Mouse (Mus musculus) left cerebral cortex, adult 2 months (tissue): ENCODE results near the gene Heatr6. TPM values are rescaled to one million over a fixed set of nuclear protein-coding genes. Genes with fewer than 3 reads are reported as not detected.

Experiments used
- DNase-seq, 2 experiments: peaks; one replicate each; pipeline ENCODE4 v3.0.0; 2021 to 2022; ENCODE audit warnings: low spot score in 2 of 2, mixed read lengths in 1 of 2; ENCODE audit errors: extremely low spot score in 1 of 2
- H3K27ac ChIP-seq: fragments of 200-600 bp; 2 replicates; pipeline ENCODE4 v1.8.1; 2022
- H3K4me3 ChIP-seq: fragments of 200-600 bp; 2 replicates; pipeline ENCODE4 v1.8.1; 2022
- CTCF ChIP-seq: fragments of 200-600 bp; IDR thresholded peaks from 2 replicates; pipeline ENCODE4 v1.8.1; 2022; ENCODE audit warnings: antibody characterized with exemption, mild to moderate bottlenecking, moderate library complexity
- intact Hi-C: fragments of 180-260 bp; cut with DNase I; formaldehyde crosslinking; loops from one replicate; pipeline ENCODE4 v1.15.1; 2025
- total RNA-seq, 2 experiments: library from RNA; stranded (reverse); gene quantifications; 2 replicates each; pipeline ENCODE4 v1.2.3; 2021

Heatr6 gene
- total RNA-seq, 2 experiments from 2014 or later, result 14.8 to 16.4 TPM

DNA sequence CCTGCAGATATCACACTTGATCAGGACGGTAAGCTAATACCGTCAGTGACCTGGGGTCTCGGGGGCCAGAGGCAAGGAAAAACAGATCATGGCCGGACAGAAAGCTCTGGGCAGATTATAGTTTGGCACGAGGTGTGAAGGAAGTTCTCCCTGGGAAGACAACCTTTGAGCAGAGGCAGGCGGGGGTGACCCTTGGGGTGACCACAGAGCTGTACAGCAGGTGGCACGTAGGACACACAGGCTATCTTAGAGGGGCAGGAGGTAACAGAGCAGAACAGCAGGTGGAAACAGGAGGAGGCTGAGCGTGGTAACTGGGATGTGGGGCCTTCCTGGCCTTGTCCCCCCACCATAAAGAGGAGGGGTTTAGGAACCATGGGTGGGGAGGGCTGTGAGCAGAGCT lies 34.8 kb downstream of the Heatr6 start:
- Histone ChIP-seq H3K27ac (no peak overlapping the region), H3K4me3 (no peak overlapping the region)
- no peak for TF ChIP-seq CTCF
- DNase-seq, result no peak
- intact Hi-C loops, result loop anchor here (5.0 to 10.0 kb wide), 2 partner anchors 244 to 376 kb away; partner anchors contain the start of gene Gm11437

DNA sequence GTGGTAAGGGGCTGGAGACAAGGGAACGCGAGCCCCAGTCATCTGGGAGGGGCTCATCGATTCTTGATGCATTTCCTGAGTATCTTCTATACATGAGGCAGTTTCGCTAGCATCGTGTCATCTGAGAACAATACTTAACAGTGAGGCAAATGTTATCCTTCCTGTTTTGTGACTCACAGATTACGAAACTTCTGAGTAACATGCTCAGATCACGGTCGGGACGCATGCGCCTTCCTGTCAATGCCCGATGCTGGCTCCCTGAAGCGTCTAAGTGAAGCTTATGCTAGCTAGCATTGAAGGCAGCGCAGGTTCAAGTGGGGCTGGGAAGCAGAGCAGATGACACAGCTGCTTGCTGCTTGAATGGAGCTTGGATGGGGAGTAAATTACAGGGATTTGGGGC lies 35.8 kb downstream of the Heatr6 start:
- intact Hi-C loops, result loop anchor here (5.0 to 10.0 kb wide), 2 partner anchors 243 to 376 kb away; partner anchors contain the start of gene Gm11437
- no peak for DNase-seq
- TF ChIP-seq CTCF, result no peak
- Histone ChIP-seq H3K4me3 (no peak overlapping the region), H3K27ac (no peak overlapping the region)

GRCm38 (mm10) chr11:83791133-83791532 lies 37.6 kb downstream of the Heatr6 start:
- TF ChIP-seq CTCF, result no peak
- intact Hi-C loops, result no loop called here

DNA sequence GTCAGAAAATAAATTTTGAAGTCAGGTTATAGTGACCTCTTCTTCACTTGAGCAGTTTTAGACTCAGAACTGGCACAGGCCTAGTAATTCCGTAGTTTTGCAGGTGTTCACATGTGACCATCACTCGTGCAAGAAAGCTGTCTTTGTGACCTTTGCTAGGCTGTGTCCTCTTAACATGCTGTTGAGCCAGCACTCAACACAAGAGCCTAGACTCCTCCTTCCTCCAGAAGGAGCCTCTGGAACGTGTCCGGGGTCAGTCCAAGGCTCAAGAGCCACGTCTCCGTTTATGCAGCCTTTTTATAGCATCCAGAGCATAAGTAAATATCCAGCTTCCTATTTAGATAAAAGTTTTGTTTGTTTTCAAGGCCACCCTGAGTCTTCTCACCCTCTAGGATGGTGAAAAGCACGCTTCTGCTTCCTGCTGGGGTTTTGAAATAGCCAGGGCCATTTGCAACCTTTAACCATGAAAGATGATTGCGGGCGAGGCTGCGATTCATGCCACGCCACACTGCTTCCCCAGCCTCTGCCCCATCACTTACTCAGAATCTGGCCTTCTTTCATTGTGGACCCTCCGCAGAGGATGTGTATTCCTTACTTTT lies 38.9 kb downstream of the Heatr6 start:
- intact Hi-C loops, result no loop called here
- no peak overlapping the region for H3K27ac ChIP-seq
- DNase-seq, result no peak
- no peak for TF ChIP-seq CTCF
- no peak overlapping the region for H3K4me3 ChIP-seq

More at GRCm38 (mm10) chr11:83791133-83791532, 37.6 kb downstream of the Heatr6 start:
- Histone ChIP-seq H3K27ac (no peak overlapping the region), H3K4me3 (no peak overlapping the region)
- DNase-seq, result no peak

GRCm38 (mm10) chr11:83793264-83793663 lies 39.8 kb downstream of the Heatr6 start:
- H3K27ac ChIP-seq, result no peak overlapping the region
- no peak for TF ChIP-seq CTCF
- no peak overlapping the region for H3K4me3 ChIP-seq
- no peak for DNase-seq
- intact Hi-C loops, result no loop called here

DNA sequence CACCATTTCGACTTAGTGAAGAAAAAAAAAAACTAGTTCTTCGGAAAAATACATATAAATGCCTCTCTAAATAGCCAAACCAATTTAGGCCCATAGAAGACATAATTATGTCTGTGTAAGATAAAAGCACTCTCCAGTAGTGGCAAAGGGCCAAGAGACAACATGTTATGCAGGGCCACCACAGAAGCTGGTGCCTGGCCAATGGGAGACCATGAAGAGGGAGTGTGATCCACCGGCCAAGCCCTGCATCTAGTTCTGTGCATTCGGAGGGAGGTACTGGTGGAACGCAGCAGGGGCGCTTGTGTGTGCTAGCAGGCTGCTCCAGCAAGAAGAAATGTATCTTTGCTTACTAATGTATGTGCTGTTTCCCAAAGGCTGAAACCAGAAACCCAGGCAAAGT lies 42.6 kb downstream of the Heatr6 start:
- intact Hi-C loops, result no loop called here
- no peak for DNase-seq
- no peak for TF ChIP-seq CTCF
- no peak overlapping the region for H3K27ac ChIP-seq
- H3K4me3 ChIP-seq, result no peak overlapping the region

- H3K27ac ChIP-seq, result no peak overlapping the region
- TF ChIP-seq CTCF, result no peak
- DNase-seq, result no peak
- H3K4me3 ChIP-seq, result no peak overlapping the region
- intact Hi-C loops, result no loop called here
These were observed 43.6 kb downstream of the Heatr6 start for GRCm38 (mm10) chr11:83796980-83797608.

- no peak overlapping the region for H3K4me3 ChIP-seq
- H3K27ac ChIP-seq, result no peak overlapping the region
- no peak for DNase-seq
- TF ChIP-seq CTCF, result no peak
- intact Hi-C loops, result no loop called here
These were observed 46.5 kb downstream of the Heatr6 start for GRCm38 (mm10) chr11:83799871-83800430.

DNA sequence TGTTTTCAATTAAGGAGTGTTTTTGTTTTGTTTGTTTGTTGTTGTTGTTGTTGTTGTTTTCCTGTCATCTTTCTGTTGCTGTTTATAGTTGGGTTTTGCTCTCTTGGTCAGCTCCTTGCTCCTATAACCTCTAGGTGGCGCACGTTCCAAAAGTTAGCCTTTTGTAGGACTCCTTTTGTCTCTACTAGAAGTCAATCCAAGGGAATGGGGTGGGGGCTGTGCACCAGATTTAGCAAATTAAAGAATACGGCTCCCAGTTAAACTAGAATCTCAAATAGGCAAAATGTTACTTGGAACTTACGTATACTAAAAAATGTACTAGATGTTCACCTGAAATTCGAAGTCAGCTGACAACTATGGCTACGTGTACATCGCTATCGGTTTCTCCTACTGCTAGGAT lies 48.7 kb downstream of the Heatr6 start:
- DNase-seq, result no peak
- Histone ChIP-seq H3K4me3 (no peak overlapping the region), H3K27ac (no peak overlapping the region)
- TF ChIP-seq CTCF, result peak; percentile 61
- intact Hi-C loops, result no loop called here

GRCm38 (mm10) chr11:83802581-83802980 lies 49.1 kb downstream of the Heatr6 start:
- DNase-seq, result no peak
- intact Hi-C loops, result no loop called here

DNA sequence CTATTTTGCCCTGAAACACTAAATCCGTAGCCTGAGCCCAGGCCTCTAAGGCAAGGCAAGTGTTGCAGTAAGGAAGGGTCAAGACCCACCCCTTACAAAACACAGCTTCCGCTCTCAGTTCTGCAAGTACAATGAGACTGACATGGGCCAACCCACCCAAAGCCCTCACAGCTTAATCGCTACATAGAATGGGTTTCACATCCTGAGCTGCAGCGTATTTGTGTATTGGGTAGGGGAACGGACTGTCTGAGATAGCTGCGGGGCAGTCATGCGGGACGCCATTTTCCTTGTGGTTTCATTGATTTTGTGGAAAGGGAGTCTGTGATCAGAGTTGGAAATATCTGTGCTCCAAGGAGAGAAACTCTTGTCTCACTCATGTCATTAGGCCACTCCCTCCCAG lies 56.9 kb downstream of the Heatr6 start:
- no peak for DNase-seq
- TF ChIP-seq CTCF, result no peak
- intact Hi-C loops, result no loop called here
- Histone ChIP-seq H3K4me3 (no peak overlapping the region), H3K27ac (no peak overlapping the region)

More at GRCm38 (mm10) chr11:83802581-83802980, 49.1 kb downstream of the Heatr6 start:
- no peak for TF ChIP-seq CTCF
- Histone ChIP-seq H3K4me3 (no peak overlapping the region), H3K27ac (no peak overlapping the region)

DNA sequence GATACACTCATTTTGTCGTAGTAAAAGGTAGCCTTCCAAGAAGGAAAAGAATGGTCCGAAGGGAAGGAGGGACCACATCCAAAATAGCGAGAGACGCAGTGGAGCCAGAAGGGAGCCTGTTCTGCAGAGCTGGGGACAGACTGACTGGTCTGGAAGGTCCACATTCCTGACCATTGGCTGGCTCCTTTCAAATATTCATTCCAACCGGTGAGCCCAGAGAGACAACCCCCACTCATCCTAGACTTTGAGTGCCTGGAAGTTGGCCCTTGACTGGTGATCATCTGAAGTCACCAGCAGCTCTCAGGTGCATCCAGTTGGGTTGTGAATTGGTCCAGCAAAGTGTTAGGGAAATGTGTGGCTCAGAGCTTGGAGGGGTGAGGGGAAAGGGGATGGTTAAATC lies 61.7 kb downstream of the Heatr6 start:
- no peak for DNase-seq
- Histone ChIP-seq H3K4me3 (no peak overlapping the region), H3K27ac (no peak overlapping the region)
- no peak for TF ChIP-seq CTCF
- intact Hi-C loops, result loop anchor here (1.0 kb wide), 1 partner anchor 121 kb away; no protein-coding TSS in a partner anchor

DNA sequence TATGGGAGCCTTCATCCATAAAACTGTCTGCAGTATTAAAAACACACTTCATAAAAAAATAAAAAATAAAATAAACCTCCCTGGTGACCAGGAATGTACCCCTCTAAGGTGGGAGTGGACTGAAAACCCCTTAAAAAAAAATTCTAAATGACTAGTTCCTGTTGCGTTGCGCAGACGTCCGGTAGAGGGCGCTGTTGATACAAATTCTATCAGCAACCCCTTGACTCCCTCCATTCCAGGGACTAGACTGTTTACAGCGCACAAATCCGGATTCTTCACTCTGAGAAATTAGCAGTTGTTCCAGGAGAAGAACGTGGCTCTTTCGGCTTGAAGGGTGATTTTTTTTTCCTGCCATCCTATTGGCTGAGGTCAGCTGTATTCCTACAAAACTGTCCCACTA lies 62.1 kb downstream of the Heatr6 start:
- DNase-seq, result peak; percentile 29 to 47
- TF ChIP-seq CTCF, result peak; percentile 89
- intact Hi-C loops, result loop anchor here (1.0 kb wide), 1 partner anchor 121 kb away; no protein-coding TSS in a partner anchor
- no peak overlapping the region for H3K4me3 ChIP-seq
- no peak overlapping the region for H3K27ac ChIP-seq
